Mouse (Mus musculus) hindbrain, embryonic 15.5 days (tissue): Measurements from ENCODE around the gene 1700016H13Rik. TPM values are rescaled to one million over a fixed set of nuclear protein-coding genes. Genes with fewer than 3 reads are reported as not detected.

ENCODE experiments used
- ATAC-seq: fragments of 200-750 bp; cut with Nextera tagmentation; 2 replicates; pipeline ENCODE4 v1.8.0; 2017; ENCODE audit warnings: low read depth, moderate number of reproducible peaks, moderate TSS enrichment; ENCODE audit not compliant: low FRiP score
- H3K27ac ChIP-seq: fragments of 300-500 bp; sonication (generic); replicated peaks from 2 replicates; pipeline ENCODE4 v1.5.1; 2015; ENCODE audit warnings: mild to moderate bottlenecking, inconsistent platforms
- H3K27me3 ChIP-seq: fragments of 300-500 bp; sonication (generic); 2 replicates; pipeline ENCODE4 v1.6.1; 2015; ENCODE audit warnings: control low read depth, inconsistent platforms
- H3K36me3 ChIP-seq: fragments of 300-500 bp; sonication (generic); 2 replicates; pipeline ENCODE4 v1.6.1; 2015; ENCODE audit warnings: control low read depth, inconsistent platforms
- H3K4me1 ChIP-seq: fragments of 300-500 bp; sonication (generic); replicated peaks from 2 replicates; pipeline ENCODE4 v1.6.1; 2015; ENCODE audit warnings: control low read depth, inconsistent platforms
- H3K4me2 ChIP-seq: fragments of 300-500 bp; sonication (generic); 2 replicates; pipeline ENCODE4 v1.6.1; 2015; ENCODE audit warnings: moderate library complexity, mild to moderate bottlenecking, inconsistent platforms
- H3K4me3 ChIP-seq: fragments of 300-500 bp; sonication (generic); 2 replicates; pipeline ENCODE4 v1.5.1; 2015; ENCODE audit warnings: mild to moderate bottlenecking, inconsistent platforms
- H3K9ac ChIP-seq: fragments of 300-500 bp; sonication (generic); 2 replicates; pipeline ENCODE4 v1.6.1; 2015; ENCODE audit warnings: inconsistent platforms
- H3K9me3 ChIP-seq: fragments of 300-500 bp; sonication (generic); 2 replicates; pipeline ENCODE4 v1.6.1; 2016; ENCODE audit warnings: control low read depth, inconsistent platforms
- WGBS: fragments of 180-500 bp; shearing (Covaris S2); methylation state at CpG from one replicate; pipeline ENCODE4 v1.1.7; 2015; 5-methylcytosine and 5-hydroxymethylcytosine counted together
- polyA plus RNA-seq: library from polyadenylated mRNA; unstranded; fragments of >200 nt; fragmentation: Nextera tagmentation; extraction: Ambion mirVana; gene quantifications from 2 replicates; pipeline ENCODE4 v1.2.1, GENCODE M21; 2015

1700016H13Rik gene
- polyA plus RNA-seq, 1 experiment from 2014 or later: 0.13 TPM

GRCm38 (mm10) chr5:103665876-103666275 lies 10.1 kb upstream of the 1700016H13Rik start:
- no peaks in the 10 kb centered on the region for H3K36me3 ChIP-seq
- 90% methylated on average over 2 of the region's 2 CpGs for WGBS
- H3K9ac ChIP-seq: no peak overlapping the region
- H3K27ac ChIP-seq: no peak overlapping the region
- ATAC-seq: no peak
- H3K9me3 ChIP-seq: no peaks in the 10 kb centered on the region
- H3K4me1 ChIP-seq: no peaks in the 10 kb centered on the region
- H3K4me3 ChIP-seq: no peak overlapping the region
- H3K4me2 ChIP-seq: no peak overlapping the region
- no peaks in the 10 kb centered on the region for H3K27me3 ChIP-seq

- 63% methylated on average over 9 of the region's 9 CpGs for WGBS
- Histone ChIP-seq H3K27ac (no peak overlapping the region), H3K4me1 (no peaks in the 10 kb centered on the region), H3K4me3 (no peak overlapping the region), H3K4me2 (no peak overlapping the region), H3K27me3 (no peaks in the 10 kb centered on the region), H3K9me3 (no peaks in the 10 kb centered on the region), H3K36me3 (no peaks in the 10 kb centered on the region), H3K9ac (no peak overlapping the region)
- no peak for ATAC-seq
These were observed 9.1 kb upstream of the 1700016H13Rik start for GRCm38 (mm10) chr5:103664932-103665331.

- H3K9ac ChIP-seq: no peak overlapping the region
- 44% methylated on average over 3 of the region's 3 CpGs for WGBS
- ATAC-seq: no peak
- H3K27ac ChIP-seq: no peak overlapping the region
- H3K4me1 ChIP-seq: peaks cover 7% of the 10 kb centered on the region; the same call in 1 of the 2 replicates
- H3K4me2 ChIP-seq: no peak overlapping the region
- no peak overlapping the region for H3K4me3 ChIP-seq
- H3K27me3 ChIP-seq: 0 out of 2 replicates have a peak, but pooled peaks cover 4% of the 10 kb centered on the region
- H3K9me3 ChIP-seq: no peaks in the 10 kb centered on the region
- H3K36me3 ChIP-seq: no peaks in the 10 kb centered on the region
These were observed 3.8 kb upstream of the 1700016H13Rik start for GRCm38 (mm10) chr5:103659571-103659970.

GRCm38 (mm10) chr5:103658921-103659320 lies 3.1 kb upstream of the 1700016H13Rik start:
- ATAC-seq: no peak
- Histone ChIP-seq H3K4me2 (no peak overlapping the region), H3K27me3 (0 out of 2 replicates have a peak, but pooled peaks cover 4% of the 10 kb centered on the region), H3K9me3 (no peaks in the 10 kb centered on the region), H3K9ac (no peak overlapping the region), H3K4me1 (peaks cover 7% of the 10 kb centered on the region; the same call in 1 of the 2 replicates), H3K27ac (no peak overlapping the region), H3K36me3 (no peaks in the 10 kb centered on the region), H3K4me3 (no peak overlapping the region)
- 65% methylated on average over 5 of the region's 5 CpGs for WGBS

GRCm38 (mm10) chr5:103654780-103655179 lies 1.0 kb downstream of the 1700016H13Rik start:
- no peak for ATAC-seq
- WGBS: 58% methylated on average over 4 of the region's 4 CpGs
- no peaks in the 10 kb centered on the region for H3K9me3 ChIP-seq
- H3K4me1 ChIP-seq: peaks cover 7% of the 10 kb centered on the region; the same call in 1 of the 2 replicates
- H3K36me3 ChIP-seq: no peaks in the 10 kb centered on the region
- no peak overlapping the region for H3K9ac ChIP-seq
- peak overlapping the region; percentile 100 for H3K4me2 ChIP-seq
- H3K4me3 ChIP-seq: peak overlapping the region; percentile 58; the same call in 1 of the 2 replicates
- H3K27me3 ChIP-seq: 0 out of 2 replicates have a peak, but pooled peaks cover 4% of the 10 kb centered on the region
- no peak overlapping the region for H3K27ac ChIP-seq

- Histone ChIP-seq H3K36me3 (no peaks in the 10 kb centered on the region), H3K4me2 (no peak overlapping the region), H3K4me3 (no peak overlapping the region), H3K27ac (no peak overlapping the region), H3K4me1 (peaks cover 7% of the 10 kb centered on the region; the same call in 1 of the 2 replicates), H3K27me3 (0 out of 2 replicates have a peak, but pooled peaks cover 4% of the 10 kb centered on the region), H3K9me3 (no peaks in the 10 kb centered on the region), H3K9ac (no peak overlapping the region)
- WGBS: 29% methylated on average over 6 of the region's 6 CpGs
- no peak for ATAC-seq
These were observed 1.6 kb downstream of the 1700016H13Rik start for GRCm38 (mm10) chr5:103654225-103654624.

GRCm38 (mm10) chr5:103647320-103647719 lies 8.5 kb downstream of the 1700016H13Rik start:
- Histone ChIP-seq H3K27me3 (no peaks in the 10 kb centered on the region), H3K9me3 (no peaks in the 10 kb centered on the region), H3K27ac (no peak overlapping the region), H3K36me3 (no peaks in the 10 kb centered on the region), H3K9ac (no peak overlapping the region), H3K4me1 (no peaks in the 10 kb centered on the region), H3K4me3 (no peak overlapping the region), H3K4me2 (no peak overlapping the region)
- ATAC-seq: no peak
- WGBS: 90% methylated on average over 3 of the region's 3 CpGs

GRCm38 (mm10) chr5:103644167-103644566 lies 11.6 kb downstream of the 1700016H13Rik start:
- Histone ChIP-seq H3K4me3 (no peak overlapping the region), H3K27me3 (no peaks in the 10 kb centered on the region), H3K4me1 (no peaks in the 10 kb centered on the region), H3K36me3 (no peaks in the 10 kb centered on the region), H3K4me2 (no peak overlapping the region), H3K9ac (no peak overlapping the region), H3K27ac (no peak overlapping the region), H3K9me3 (no peaks in the 10 kb centered on the region)
- ATAC-seq: no peak
- 90% methylated on average over 1 of the region's 1 CpGs for WGBS

GRCm38 (mm10) chr5:103637162-103637561 lies 18.6 kb downstream of the 1700016H13Rik start:
- Histone ChIP-seq H3K4me2 (no peak overlapping the region), H3K4me3 (no peak overlapping the region), H3K4me1 (no peaks in the 10 kb centered on the region), H3K36me3 (no peaks in the 10 kb centered on the region), H3K27me3 (no peaks in the 10 kb centered on the region), H3K27ac (no peak overlapping the region), H3K9me3 (no peaks in the 10 kb centered on the region), H3K9ac (no peak overlapping the region)
- ATAC-seq: no peak
- WGBS: 90% methylated on average over 2 of the region's 2 CpGs

GRCm38 (mm10) chr5:103629854-103630580 lies 25.8 kb downstream of the 1700016H13Rik start:
- Histone ChIP-seq H3K4me3 (no peak overlapping the region), H3K27ac (no peak overlapping the region), H3K36me3 (no peaks in the 10 kb centered on the region), H3K9me3 (no peaks in the 10 kb centered on the region), H3K4me1 (peaks cover 17% of the 10 kb centered on the region), H3K9ac (no peak overlapping the region), H3K27me3 (no peaks in the 10 kb centered on the region), H3K4me2 (no peak overlapping the region)
- WGBS: 76% methylated on average over 9 of the region's 9 CpGs
- no peak for ATAC-seq

GRCm38 (mm10) chr5:103629111-103629764 lies 26.6 kb downstream of the 1700016H13Rik start, which contains the start of gene Slc10a6:
Slc10a6 (minus strand) TSS chr5:103629403.
- 0 out of 2 replicates have a peak within 1 kb of the TSS, but pooled peaks have one; percentile 23 for H3K27ac ChIP-seq
- no peaks in the 10 kb centered on the region for H3K36me3 ChIP-seq
- 55% methylated on average over 17 of the region's 17 CpGs for WGBS
- H3K27me3 ChIP-seq: no peaks in the 10 kb centered on the region
- no peak within 1 kb of the TSS for H3K4me3 ChIP-seq
- no peak within 1 kb of the TSS for H3K4me2 ChIP-seq
- H3K9me3 ChIP-seq: no peaks in the 10 kb centered on the region
- H3K4me1 ChIP-seq: peaks cover 17% of the 10 kb centered on the region
- ATAC-seq: peak; percentile 87
- H3K9ac ChIP-seq: no peak within 1 kb of the TSS

GRCm38 (mm10) chr5:103628499-103628898 lies 27.3 kb downstream of the 1700016H13Rik start:
- H3K4me2 ChIP-seq: no peak overlapping the region
- 80% methylated on average over 6 of the region's 6 CpGs for WGBS
- H3K4me3 ChIP-seq: no peak overlapping the region
- H3K27me3 ChIP-seq: no peaks in the 10 kb centered on the region
- peaks cover 17% of the 10 kb centered on the region for H3K4me1 ChIP-seq
- no peaks in the 10 kb centered on the region for H3K36me3 ChIP-seq
- no peak overlapping the region for H3K9ac ChIP-seq
- no peak for ATAC-seq
- H3K27ac ChIP-seq: no peak overlapping the region
- H3K9me3 ChIP-seq: no peaks in the 10 kb centered on the region
